Mouse (Mus musculus) limb, embryonic 14.5 days (tissue): Measurements from ENCODE around the gene Thsd1. TPM values are rescaled to one million over a fixed set of nuclear protein-coding genes. Genes with fewer than 3 reads are reported as not detected.
"Not testable (repeated sequence)": the region's sequence is repeated elsewhere in the genome, so short reads cannot be mapped to it uniquely, and the experiment has no call there.

ENCODE experiments used
- ATAC-seq: fragments of 200-750 bp; cut with Nextera tagmentation; 2 replicates; pipeline ENCODE4 v1.8.0; 2017; ENCODE audit warnings: low read depth, moderate number of reproducible peaks, moderate TSS enrichment; ENCODE audit not compliant: low FRiP score
- DNase-seq: peaks from one replicate; pipeline ENCODE4 v3.0.0-alpha.2; 2015; ENCODE audit warnings: low spot score
- H3K27ac ChIP-seq: fragments of 300-500 bp; sonication (generic); replicated peaks from 2 replicates; pipeline ENCODE4 v1.5.1; 2014; ENCODE audit warnings: low read depth, mild to moderate bottlenecking, low read length, moderate library complexity, mixed read lengths
- H3K27me3 ChIP-seq: fragments of 300-500 bp; sonication (generic); 2 replicates; pipeline ENCODE4 v1.6.1; 2014; ENCODE audit warnings: low read length, mixed read lengths; ENCODE audit not compliant: control insufficient read depth, insufficient read depth
- H3K36me3 ChIP-seq: fragments of 300-500 bp; sonication (generic); 2 replicates; pipeline ENCODE4 v1.6.1; 2014; ENCODE audit warnings: mild to moderate bottlenecking, low read length, moderate library complexity, mixed read lengths; ENCODE audit not compliant: control insufficient read depth, insufficient read depth
- H3K4me1 ChIP-seq: fragments of 300-500 bp; sonication (generic); 2 replicates; pipeline ENCODE4 v1.6.1; 2014; ENCODE audit warnings: antibody characterized with exemption, low read length, mixed read lengths; ENCODE audit not compliant: control insufficient read depth, insufficient read depth
- H3K4me2 ChIP-seq: fragments of 300-500 bp; sonication (generic); replicated peaks from 2 replicates; pipeline ENCODE4 v1.6.1; 2014; ENCODE audit warnings: low read depth, mild to moderate bottlenecking, low read length, moderate library complexity; ENCODE audit not compliant: severe bottlenecking
- H3K4me3 ChIP-seq: fragments of 300-500 bp; sonication (generic); replicated peaks from 2 replicates; pipeline ENCODE4 v1.5.1; 2014; ENCODE audit warnings: low read length
- H3K9ac ChIP-seq: fragments of 300-500 bp; sonication (generic); 2 replicates; pipeline ENCODE4 v1.6.1; 2014; ENCODE audit warnings: mild to moderate bottlenecking, low read depth, low read length, moderate library complexity; ENCODE audit not compliant: severe bottlenecking
- H3K9me3 ChIP-seq: fragments of 300-500 bp; sonication (generic); 2 replicates; pipeline ENCODE4 v1.6.1; 2016; ENCODE audit warnings: low read length; ENCODE audit not compliant: control insufficient read depth
- POLR2A ChIP-seq: fragments of 200-500 bp; IDR thresholded peaks from 2 replicates; pipeline ENCODE4 v1.8.0; 2012; ENCODE audit warnings: inconsistent platforms, mild to moderate bottlenecking, moderate library complexity, borderline replicate concordance; ENCODE audit not compliant: insufficient read depth, insufficient read length; ENCODE audit errors: extremely low read depth
- WGBS: fragments of 180-500 bp; shearing (Covaris S2); extraction: QIAGEN DNeasy Blood & Tissue Kit; methylation state at CpG from one replicate; pipeline ENCODE4 v1.1.7; 2014; 5-methylcytosine and 5-hydroxymethylcytosine counted together
- polyA plus RNA-seq, 2 experiments: library from polyadenylated mRNA; depleted of rRNA in 1 of 2; stranded (reverse) in 1 of 2; unstranded in 1 of 2; fragments of >200 nt; fragmentation: Nextera tagmentation in 1 of 2; extraction: Ambion mirVana in 1 of 2; gene quantifications; 2 replicates each; pipeline versions ENCODE4 v1.2.1 to v1.2.3; 2012 to 2014

Gene Thsd1
- polyA plus RNA-seq, 2 experiments, result 10.6 to 12.9 TPM

GRCm38 (mm10) chr8:22282999-22283491 lies 55.9 kb downstream of the Thsd1 start, which contains the start of gene Tpte:
Tpte (plus strand) TSS chr8:22283441.
- peak within 1 kb of the TSS; percentile 55; the same call in 1 of the 2 replicates for H3K27ac ChIP-seq
- TF ChIP-seq POLR2A, result no peak
- H3K36me3 ChIP-seq, result no peaks in the 10 kb centered on the region
- no peaks in the 10 kb centered on the region for H3K27me3 ChIP-seq
- ATAC-seq (peak; percentile 85), DNase-seq (peak; percentile 16)
- 39% methylated on average over 2 of the region's 2 CpGs for WGBS
- no peak within 1 kb of the TSS for H3K9ac ChIP-seq
- H3K4me3 ChIP-seq, result no peak within 1 kb of the TSS
- no peaks in the 10 kb centered on the region for H3K9me3 ChIP-seq
- H3K4me2 ChIP-seq, result no peak within 1 kb of the TSS
- H3K4me1 ChIP-seq, result no peaks in the 10 kb centered on the region

GRCm38 (mm10) chr8:22302326-22302725 lies 75.2 kb downstream of the Thsd1 start:
- ATAC-seq (no peak), DNase-seq (no peak)
- Histone ChIP-seq H3K9me3 (no peaks in the 10 kb centered on the region), H3K4me2 (no peak overlapping the region), H3K4me1 (peaks cover 8% of the 10 kb centered on the region), H3K27ac (no peak overlapping the region), H3K27me3 (no peaks in the 10 kb centered on the region), H3K36me3 (no peaks in the 10 kb centered on the region), H3K4me3 (no peak overlapping the region), H3K9ac (no peak overlapping the region)
- WGBS, result 30% methylated on average over 2 of the region's 2 CpGs
- no peak for TF ChIP-seq POLR2A

- no peak overlapping the region; the same call in 1 of the 2 replicates for H3K4me3 ChIP-seq
- H3K36me3 ChIP-seq, result no peaks in the 10 kb centered on the region
- no peak for ATAC-seq
- no peaks in the 10 kb centered on the region for H3K9me3 ChIP-seq
- no peak for DNase-seq
- H3K4me1 ChIP-seq, result peaks cover 8% of the 10 kb centered on the region
- no peak overlapping the region for H3K27ac ChIP-seq
- H3K9ac ChIP-seq, result peak overlapping the region; percentile 25; the same call in 1 of the 2 replicates
- H3K27me3 ChIP-seq, result no peaks in the 10 kb centered on the region
- H3K4me2 ChIP-seq, result peak overlapping the region; percentile 32
- TF ChIP-seq POLR2A, result no peak
- WGBS, result 22% methylated on average over 7 of the region's 7 CpGs
These were observed 75.8 kb downstream of the Thsd1 start for GRCm38 (mm10) chr8:22302896-22303306.

GRCm38 (mm10) chr8:22304045-22304444 lies 76.9 kb downstream of the Thsd1 start:
- not testable (repeated sequence) for H3K9me3 ChIP-seq, H3K27me3 ChIP-seq, H3K4me2 ChIP-seq, H3K9ac ChIP-seq, ATAC-seq, H3K4me3 ChIP-seq, H3K4me1 ChIP-seq, DNase-seq, H3K27ac ChIP-seq, H3K36me3 ChIP-seq
- WGBS, result 85% methylated on average over 8 of the region's 9 CpGs

- WGBS, result 69% methylated on average over 10 of the region's 10 CpGs
- H3K27ac ChIP-seq, result no peak overlapping the region
- H3K27me3 ChIP-seq, result no peaks in the 10 kb centered on the region
- DNase-seq (no peak), ATAC-seq (no peak)
- no peak for TF ChIP-seq POLR2A
- no peaks in the 10 kb centered on the region for H3K36me3 ChIP-seq
- no peak overlapping the region for H3K9ac ChIP-seq
- no peak overlapping the region for H3K4me3 ChIP-seq
- no peaks in the 10 kb centered on the region for H3K9me3 ChIP-seq
- peaks cover 8% of the 10 kb centered on the region for H3K4me1 ChIP-seq
- no peak overlapping the region for H3K4me2 ChIP-seq
These were observed 79.9 kb downstream of the Thsd1 start for GRCm38 (mm10) chr8:22306999-22307398.

Other genes starting within 250 kb of the Thsd1 start
- 0.63 TPM in 2 replicates for gene Atp7b, start 167.0 kb upstream of the Thsd1 start, polyA plus RNA-seq (2012; rRNA removed)
- gene Atp7b, start 167.0 kb upstream of the Thsd1 start, polyA plus RNA-seq (2014; fragmentation: Nextera tagmentation; extraction: Ambion mirVana), result 0.29 and 0.37 TPM in 2 replicates
- gene Alg11, start 166.6 kb upstream of the Thsd1 start, polyA plus RNA-seq (2012; rRNA removed), result 11.3 and 13.6 TPM in 2 replicates
- 23.4 and 27.6 TPM in 2 replicates for gene Alg11, start 166.6 kb upstream of the Thsd1 start, polyA plus RNA-seq (2014; fragmentation: Nextera tagmentation; extraction: Ambion mirVana)
- gene Nek5, start 102.3 kb upstream of the Thsd1 start, polyA plus RNA-seq (2012; rRNA removed), result 0.05 and 0.26 TPM in 2 replicates
- gene Nek5, start 102.3 kb upstream of the Thsd1 start, polyA plus RNA-seq (2014; fragmentation: Nextera tagmentation; extraction: Ambion mirVana), result 0.15 and 0.32 TPM in 2 replicates
- gene Nek3, start 60.9 kb upstream of the Thsd1 start, polyA plus RNA-seq (2012; rRNA removed), result 4.3 and 6.1 TPM in 2 replicates
- 4.0 and 4.9 TPM in 2 replicates for gene Nek3, start 60.9 kb upstream of the Thsd1 start, polyA plus RNA-seq (2014; fragmentation: Nextera tagmentation; extraction: Ambion mirVana)
- 30.6 and 36.7 TPM in 2 replicates for gene Ckap2, start 41.5 kb upstream of the Thsd1 start, polyA plus RNA-seq (2012; rRNA removed)
- gene Ckap2, start 41.5 kb upstream of the Thsd1 start, polyA plus RNA-seq (2014; fragmentation: Nextera tagmentation; extraction: Ambion mirVana), result 40.3 and 43.0 TPM in 2 replicates
- gene Vps36, start 34.5 kb upstream of the Thsd1 start, polyA plus RNA-seq (2012; rRNA removed), result 18.1 and 21.6 TPM in 2 replicates
- gene Vps36, start 34.5 kb upstream of the Thsd1 start, polyA plus RNA-seq (2014; fragmentation: Nextera tagmentation; extraction: Ambion mirVana), result 32.5 and 33.3 TPM in 2 replicates
- not detected in 2 replicates for gene Tpte, start 56.1 kb downstream of the Thsd1 start, polyA plus RNA-seq (2012; rRNA removed)
- gene Tpte, start 56.1 kb downstream of the Thsd1 start, polyA plus RNA-seq (2014; fragmentation: Nextera tagmentation; extraction: Ambion mirVana), result 0.07 TPM in 1 of 2 replicates, not detected in the other
- gene Slc25a15, start 171.3 kb downstream of the Thsd1 start, polyA plus RNA-seq (2012; rRNA removed), result 9.2 and 9.7 TPM in 2 replicates
- gene Slc25a15, start 171.3 kb downstream of the Thsd1 start, polyA plus RNA-seq (2014; fragmentation: Nextera tagmentation; extraction: Ambion mirVana), result 17.2 and 17.4 TPM in 2 replicates
- gene Mrps31, start 184.0 kb downstream of the Thsd1 start, polyA plus RNA-seq (2012; rRNA removed), result 14.5 and 20.1 TPM in 2 replicates
- 35.0 and 35.4 TPM in 2 replicates for gene Mrps31, start 184.0 kb downstream of the Thsd1 start, polyA plus RNA-seq (2014; fragmentation: Nextera tagmentation; extraction: Ambion mirVana)